Mouse (Mus musculus) heart, adult 8-10 months (tissue): ENCODE measurements around the gene Enox1. TPM values are rescaled to one million over a fixed set of nuclear protein-coding genes. Genes with fewer than 3 reads are reported as not detected.
A peak's percentile ranks its signal among the peaks of the same experiment; 100 is the strongest.

Experiments
- DNase-seq: peaks from one replicate; pipeline ENCODE4 v3.0.0; 2022; ENCODE audit warnings: low spot score
- total RNA-seq, 4 experiments: library from RNA; stranded (reverse); gene quantifications; 2 replicates each; pipeline ENCODE4 v1.2.4; 2022

Gene Enox1
- total RNA-seq, 4 experiments from 2014 or later, result 0.50 to 1.4 (median 0.59) TPM

DNA sequence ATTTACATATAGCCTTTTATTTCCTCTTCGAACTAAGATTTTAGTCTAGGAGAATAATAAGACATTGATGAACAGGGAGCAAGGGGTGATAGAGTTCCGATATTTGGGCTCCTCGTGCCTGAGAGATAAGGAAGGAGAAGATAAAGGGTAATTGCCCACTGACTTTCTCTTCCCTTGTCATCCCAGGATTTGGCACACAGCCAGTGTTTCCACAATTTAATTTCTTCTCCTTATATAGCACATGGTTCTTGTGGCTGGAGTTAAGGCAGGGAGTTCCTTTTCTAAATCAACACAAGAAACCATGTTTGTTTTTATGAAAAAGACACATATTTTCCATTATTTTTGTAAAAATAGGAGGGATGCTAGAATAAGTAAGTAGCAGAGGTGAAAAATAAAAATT lies 299.5 kb downstream of the Enox1 start:
- DNase-seq, result no peak

- peak; percentile 9 for DNase-seq
These were observed 300.3 kb downstream of the Enox1 start for GRCm38 (mm10) chr14:77456876-77457275.

GRCm38 (mm10) chr14:77458217-77458616 lies 301.7 kb downstream of the Enox1 start:
- no peak for DNase-seq

GRCm38 (mm10) chr14:77463919-77464318 lies 307.4 kb downstream of the Enox1 start:
- DNase-seq, result no peak

- DNase-seq, result no peak
These were observed 308.2 kb downstream of the Enox1 start for GRCm38 (mm10) chr14:77464782-77465181.

- DNase-seq, result no peak
These were observed 314.0 kb downstream of the Enox1 start for GRCm38 (mm10) chr14:77470577-77470976.

DNA sequence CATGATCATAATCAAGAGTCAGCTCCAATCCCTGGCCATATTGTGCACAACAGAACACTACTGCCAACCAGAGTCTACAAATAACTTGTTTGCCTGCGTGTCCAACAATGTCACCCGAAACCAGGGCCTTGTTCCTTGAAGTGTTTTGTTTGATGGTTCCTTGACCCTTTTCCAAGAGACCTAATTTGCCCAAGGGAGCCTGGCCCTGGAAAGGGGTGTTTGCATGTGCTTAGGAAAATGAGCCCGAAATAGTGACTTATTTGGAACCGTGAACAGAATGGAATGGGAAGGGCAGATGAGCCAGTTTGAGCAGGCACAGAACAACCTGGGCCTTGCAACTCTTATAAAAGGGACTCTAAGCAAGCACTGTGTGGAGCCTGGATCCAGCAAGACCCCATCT lies 316.9 kb downstream of the Enox1 start:
- no peak for DNase-seq

GRCm38 (mm10) chr14:77474026-77474425 lies 317.5 kb downstream of the Enox1 start:
- DNase-seq, result no peak

- DNase-seq, result no peak
These were observed 318.7 kb downstream of the Enox1 start for GRCm38 (mm10) chr14:77475134-77475820.

GRCm38 (mm10) chr14:77477704-77478103 lies 321.1 kb downstream of the Enox1 start:
- no peak for DNase-seq

GRCm38 (mm10) chr14:77478210-77478609 lies 321.6 kb downstream of the Enox1 start:
- DNase-seq, result no peak

- DNase-seq, result no peak
These were observed 322.1 kb downstream of the Enox1 start for GRCm38 (mm10) chr14:77478692-77479091.

DNA sequence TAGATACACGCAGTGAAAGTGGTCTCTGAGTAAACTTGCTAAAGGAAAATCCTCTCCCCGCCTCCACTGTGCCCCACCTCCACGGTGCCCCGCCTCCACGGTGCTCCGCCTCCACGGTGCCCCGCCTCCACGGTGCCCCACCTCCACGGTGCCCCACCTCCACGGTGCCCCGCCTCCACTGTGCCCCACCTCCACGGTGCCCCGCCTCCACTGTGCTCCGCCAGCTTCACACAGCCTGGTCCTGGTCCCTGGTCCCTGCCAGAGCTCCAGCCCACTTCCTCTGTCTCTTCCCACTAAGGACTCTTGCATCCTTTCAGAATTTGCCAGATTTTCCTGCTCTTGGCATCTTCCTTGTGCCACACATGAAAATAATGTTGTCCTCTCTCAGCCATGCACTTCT lies 326.5 kb downstream of the Enox1 start:
- DNase-seq, result no peak

- DNase-seq, result peak; percentile 85
These were observed 328.4 kb downstream of the Enox1 start for GRCm38 (mm10) chr14:77484951-77485447.

GRCm38 (mm10) chr14:77490699-77491098 lies 334.1 kb downstream of the Enox1 start:
- DNase-seq, result no peak

GRCm38 (mm10) chr14:77491731-77492130 lies 335.2 kb downstream of the Enox1 start:
- DNase-seq, result no peak

DNA sequence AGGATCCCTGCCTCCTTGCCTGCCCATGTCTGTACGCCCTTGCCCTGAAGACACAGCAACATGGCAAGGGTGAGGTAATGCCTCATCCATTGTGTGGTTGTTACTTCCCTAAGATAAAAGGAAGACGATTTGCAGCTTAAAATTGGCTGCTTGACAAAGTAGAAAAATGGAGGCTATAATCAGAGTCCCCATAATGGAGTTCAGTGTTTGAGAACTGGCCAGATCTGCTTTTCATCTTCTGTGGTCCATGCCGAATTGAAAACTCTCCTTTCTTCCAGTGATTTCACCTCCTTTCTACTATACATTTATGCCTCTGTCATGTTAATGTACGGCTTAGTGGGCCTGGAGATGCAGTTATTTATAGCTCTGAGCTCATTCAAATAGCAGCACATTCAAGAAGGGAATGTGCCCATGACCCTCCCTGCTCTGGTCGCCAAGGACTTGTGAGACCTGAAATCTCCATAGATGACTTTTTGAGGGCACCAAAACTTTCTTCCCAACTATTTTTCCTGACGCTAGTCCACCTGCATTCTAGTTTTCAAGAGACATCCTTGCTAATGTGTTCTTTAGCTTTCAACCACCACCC lies 343.5 kb downstream of the Enox1 start:
- no peak for DNase-seq

DNA sequence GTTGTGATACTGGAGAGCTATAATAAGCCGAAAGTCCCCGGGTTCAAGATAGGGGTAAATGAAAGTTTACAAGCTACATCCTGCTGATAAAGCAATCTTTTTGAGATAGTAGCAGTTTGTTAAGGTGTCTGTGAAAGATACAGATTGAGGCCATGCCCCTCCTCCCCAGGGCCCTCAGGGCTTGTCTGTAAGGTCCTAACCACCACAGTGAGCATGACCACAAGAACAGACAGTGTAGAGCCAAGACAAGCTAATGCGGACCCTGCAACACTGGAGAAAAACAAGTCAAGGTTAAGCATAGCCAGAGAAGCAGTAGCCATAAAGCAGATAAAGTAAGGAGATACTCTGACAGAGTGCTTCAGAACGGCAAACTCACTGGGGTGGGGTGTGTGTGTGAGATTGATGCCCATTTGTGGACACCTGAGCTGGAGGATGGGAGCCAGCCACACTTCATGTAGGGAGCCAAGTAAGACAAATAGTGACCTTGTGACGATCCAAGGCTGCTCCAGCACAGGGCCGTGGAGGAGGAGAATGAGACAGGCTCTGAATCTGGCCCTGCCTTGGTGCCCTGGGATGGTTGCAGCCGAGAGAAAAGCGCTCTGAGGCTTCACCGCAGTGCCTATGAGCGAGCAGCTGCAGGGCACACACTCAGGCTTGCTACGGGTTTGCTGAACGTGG lies 348.0 kb downstream of the Enox1 start:
- DNase-seq, result no peak

DNA sequence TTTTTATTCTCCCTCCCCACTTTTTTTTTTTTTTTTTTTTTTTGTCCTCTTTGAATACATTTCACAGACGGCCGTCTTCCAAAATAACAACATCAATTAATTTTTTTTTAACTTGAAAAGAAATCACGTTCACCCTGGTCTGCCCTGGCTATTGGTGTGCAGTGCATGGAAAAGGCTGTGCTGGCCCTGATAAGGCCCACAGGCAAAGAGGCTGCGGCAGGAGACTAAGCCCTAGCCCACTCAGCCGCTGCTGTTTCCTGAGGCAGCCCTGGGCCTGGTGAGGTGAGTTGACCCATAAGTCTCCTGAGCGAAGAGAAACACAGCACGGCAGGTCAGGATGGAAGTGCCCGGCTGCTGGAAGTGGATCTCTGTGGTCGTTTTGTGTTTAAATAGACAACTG lies 349.8 kb downstream of the Enox1 start:
- DNase-seq, result no peak

- peak; percentile 40 for DNase-seq
These were observed 351.5 kb downstream of the Enox1 start for GRCm38 (mm10) chr14:77508036-77508435.

DNA sequence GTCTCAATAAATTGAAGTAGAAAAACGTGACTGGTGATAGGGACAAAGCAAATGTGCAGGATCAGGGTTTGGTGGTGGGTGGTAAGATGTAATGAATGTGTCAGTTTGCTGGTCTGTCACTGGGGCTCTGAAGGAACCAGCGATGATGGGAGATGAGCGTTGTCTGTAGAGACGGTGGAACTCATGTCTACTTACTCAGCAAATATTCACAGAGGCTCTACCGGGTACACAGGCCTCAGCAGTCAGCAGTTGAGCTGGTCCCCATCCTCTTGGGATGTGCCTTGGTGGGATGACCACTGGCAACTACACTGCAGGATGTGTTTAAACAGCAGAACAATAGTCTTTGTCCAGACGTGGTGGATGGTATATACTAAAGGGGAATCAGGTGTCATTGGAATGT lies 352.5 kb downstream of the Enox1 start:
- no peak for DNase-seq

- DNase-seq, result no peak
These were observed 353.4 kb downstream of the Enox1 start for GRCm38 (mm10) chr14:77509924-77510323.
